Mouse (Mus musculus) v-Abl transformed pro-B cells (cell line): ENCODE results near the gene Cps1.

Experiments used
- in situ Hi-C, 2 experiments: fragments of 400-800 bp; cut with MboI; formaldehyde crosslinking; loops; one replicate each; pipeline ENCODE4 v1.15.1; 2025; ENCODE audit not compliant: unreplicated experiment in 2 of 2

Cps1 gene

DNA sequence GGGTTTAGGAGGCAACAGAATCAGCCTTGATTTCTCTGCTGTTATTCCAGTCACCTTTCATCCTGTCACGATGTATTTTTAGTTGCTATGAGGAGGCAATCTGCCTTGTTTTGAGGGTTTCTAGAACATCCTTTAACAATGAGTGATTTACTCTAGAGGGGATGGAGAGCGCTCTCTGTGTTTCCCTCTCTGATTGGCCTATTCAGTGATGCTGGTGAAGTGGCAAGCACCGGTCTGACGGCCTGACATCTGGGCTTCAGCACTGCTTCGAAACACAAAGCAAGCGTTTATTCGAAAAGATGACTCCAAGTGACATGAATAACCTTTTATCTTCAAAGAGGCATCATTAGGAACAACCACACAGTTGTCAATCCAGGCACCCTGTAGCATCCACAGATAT, 100.8 kb downstream of the Cps1 start:
- in situ Hi-C loops = no loop called here

DNA sequence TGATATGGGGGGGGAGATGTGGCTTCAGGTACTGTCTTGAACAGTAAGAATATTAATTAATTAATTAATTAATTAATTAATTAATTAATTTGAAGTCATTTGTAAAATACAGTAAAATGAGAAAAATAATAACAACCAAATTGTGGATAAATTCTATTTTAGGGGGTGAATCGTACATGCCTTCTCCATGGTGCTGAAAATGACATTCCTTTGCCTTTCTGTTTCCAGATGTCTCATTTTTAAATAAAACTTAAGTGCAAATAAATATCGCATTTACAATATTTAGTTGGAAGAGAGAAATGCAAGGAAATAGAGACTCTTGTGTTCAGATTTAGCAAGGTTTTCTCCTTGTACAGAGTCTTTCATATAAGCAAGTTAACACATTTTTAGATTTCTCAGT, 112.0 kb downstream of the Cps1 start:
- in situ Hi-C loops = no loop called here

DNA sequence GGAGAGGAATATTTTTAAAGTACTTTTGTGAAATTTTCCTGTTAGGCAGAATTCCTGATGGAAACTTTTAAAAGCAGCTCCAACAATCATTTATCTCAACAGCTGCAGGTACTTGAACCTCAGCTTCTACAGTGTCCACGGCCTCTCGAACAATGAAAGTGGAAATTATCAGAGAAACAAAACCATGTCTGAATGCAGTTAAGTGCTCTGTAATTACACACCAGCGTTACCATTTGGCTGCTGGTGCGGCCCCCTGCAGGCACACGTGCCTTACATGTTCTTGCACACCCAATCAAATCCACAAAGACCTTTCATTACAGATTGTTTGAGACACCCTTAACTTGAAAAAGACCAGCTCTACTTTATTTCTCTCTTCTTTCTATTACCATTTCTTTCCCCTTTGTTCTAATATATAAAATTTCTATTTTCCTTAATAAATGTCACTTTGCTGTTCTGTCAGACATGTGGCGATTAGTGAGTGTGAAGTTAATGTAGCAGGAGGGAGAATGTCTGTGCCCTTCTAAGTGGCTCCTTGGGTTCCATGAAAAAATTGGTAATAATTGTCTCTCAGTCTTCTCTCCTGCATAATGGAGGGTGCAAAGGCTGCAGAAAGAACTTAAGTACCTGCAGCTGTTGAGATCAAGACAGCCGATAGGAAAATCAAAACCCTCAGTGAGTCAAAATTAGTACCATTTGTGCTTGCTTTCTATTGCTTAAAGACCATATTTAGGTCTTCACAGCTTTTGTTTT, 112.8 kb downstream of the Cps1 start:
- in situ Hi-C loops = no loop called here

DNA sequence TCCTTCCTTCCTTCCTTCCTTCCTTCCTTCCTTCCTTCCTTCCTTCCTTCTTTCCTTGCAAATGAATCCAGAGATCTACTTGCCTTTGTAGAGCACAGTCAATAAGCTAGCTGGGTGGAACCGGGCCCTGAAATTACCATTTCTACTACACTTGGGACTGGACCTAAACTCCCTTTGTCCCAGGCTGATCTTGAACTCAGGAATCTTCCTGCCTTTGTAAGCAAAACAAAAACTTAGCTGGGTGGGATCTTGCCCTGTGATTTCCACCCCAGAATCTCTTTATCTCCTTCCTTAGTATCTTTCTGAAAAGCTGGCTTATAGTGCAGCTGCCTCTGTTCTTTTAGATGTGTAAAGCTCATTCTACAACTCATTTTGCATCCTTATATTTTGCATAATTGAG, 115.6 kb downstream of the Cps1 start:
- in situ Hi-C loops = no loop called here

DNA sequence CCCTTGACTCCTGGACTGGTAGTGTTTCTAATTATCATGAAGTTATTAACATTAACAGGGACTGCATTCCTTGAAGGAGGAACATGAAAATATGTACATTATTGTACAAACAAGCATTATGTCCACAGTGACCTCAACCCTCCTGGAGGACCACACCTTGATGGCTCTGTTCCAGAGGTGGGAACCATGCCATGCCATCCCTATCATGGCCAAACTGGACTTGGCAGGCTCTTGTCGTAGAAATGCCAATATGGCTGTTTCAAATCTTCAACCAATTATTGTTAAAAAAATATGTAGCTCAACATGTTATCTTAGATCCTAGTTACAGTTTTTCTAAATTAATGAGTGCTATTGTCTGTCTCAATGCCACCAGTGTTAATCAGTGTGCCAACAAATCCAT, 116.1 kb downstream of the Cps1 start:
- in situ Hi-C loops = no loop called here

DNA sequence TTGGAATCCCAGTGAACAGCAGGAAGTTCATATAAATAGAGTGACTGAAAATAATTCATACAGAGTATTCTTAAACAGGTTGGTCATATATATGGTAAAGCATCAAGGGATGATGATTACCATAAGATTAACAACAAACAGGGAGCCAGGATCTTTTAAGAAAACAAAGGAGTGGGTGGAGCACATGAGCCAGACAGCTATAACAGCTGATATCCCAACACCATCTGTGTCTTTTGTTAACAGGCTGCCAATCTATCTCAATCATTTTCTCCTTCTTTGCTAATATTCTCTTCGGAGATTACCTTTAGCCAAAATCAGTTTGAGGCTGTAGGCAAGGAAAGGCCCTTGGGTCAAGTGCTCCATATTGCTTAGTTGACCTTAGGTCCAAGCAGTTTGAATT, 142.4 kb downstream of the Cps1 start:
- in situ Hi-C loops = no loop called here

DNA sequence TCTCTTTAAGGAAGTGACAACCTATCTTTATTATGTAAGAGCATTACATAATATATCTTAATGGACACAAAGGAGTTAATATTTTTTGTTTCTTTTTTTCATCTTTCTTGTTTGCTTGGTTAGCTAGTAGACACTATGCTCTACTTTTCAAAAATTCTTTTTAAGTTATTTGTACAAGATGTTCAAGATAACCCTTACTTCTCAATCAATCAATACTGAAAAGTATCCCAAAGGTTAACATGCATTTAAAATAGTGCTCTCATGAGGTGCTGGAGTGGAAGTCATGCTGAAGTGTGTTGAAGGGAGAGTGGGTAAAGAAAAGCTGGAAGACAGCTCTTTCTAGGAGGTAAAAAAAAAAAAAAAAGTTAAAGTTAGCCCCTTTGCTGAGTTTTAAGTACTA, 145.1 kb downstream of the Cps1 start:
- in situ Hi-C loops = no loop called here

DNA sequence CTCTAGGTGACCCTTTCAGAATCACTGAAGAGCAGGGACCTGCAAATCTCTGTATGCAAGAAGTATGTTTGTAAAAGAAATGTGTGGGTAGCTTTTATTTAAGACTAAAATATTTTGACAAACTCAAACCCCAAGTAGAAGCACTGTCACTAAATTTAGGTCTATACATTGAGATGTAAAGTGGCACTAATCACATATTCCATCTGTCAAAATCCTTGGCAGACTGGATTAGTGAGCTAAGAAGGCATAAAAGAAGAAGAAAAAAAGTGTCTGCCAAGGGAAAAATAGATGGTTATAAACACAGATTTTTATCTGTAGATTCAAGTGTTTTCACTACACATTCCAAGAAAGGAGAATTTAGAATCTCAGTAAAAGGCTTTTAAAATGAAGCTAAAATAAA, 145.6 kb downstream of the Cps1 start:
- in situ Hi-C loops = no loop called here

DNA sequence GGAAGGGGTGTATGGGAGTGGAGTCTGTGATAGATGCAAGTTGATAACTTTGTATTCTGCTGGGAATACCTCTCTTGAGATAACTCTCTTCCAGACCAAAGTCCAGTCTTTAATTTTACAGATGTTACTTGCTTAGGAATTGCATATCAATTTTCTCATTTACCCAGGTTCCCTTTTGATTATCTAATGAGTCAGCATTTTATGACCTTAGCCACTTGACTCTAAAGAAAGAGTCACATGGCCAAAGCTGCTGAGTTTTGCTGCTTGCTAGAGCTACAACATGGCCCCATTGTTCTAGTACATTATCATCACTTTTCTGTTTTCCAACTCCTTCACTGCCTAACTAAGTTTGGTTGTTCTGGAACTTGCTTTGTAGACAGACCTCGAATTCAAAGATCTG, 153.4 kb downstream of the Cps1 start:
- in situ Hi-C loops = no loop called here
